In the genomic region with DNA sequence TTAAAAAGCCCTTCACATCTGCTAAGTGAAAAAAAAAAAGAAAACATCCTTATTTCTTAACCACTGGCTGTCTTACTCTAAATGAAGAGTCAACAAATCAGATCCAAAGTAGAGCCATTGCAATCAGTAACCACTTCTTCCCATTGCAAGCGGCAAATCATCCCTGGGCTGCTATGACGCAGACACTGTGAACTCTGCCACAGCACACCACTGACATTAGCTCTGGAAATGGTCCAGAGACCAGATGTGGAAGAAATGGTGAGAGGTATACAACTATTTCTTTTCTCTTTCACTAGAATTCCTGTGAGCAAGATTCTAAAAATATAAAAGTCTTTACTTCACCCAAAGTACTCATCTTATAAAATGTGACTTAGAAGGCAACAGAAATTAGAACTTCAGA, we compare ENCODE assay signal across 20 mouse cellular contexts. TPM values are rescaled to one million over a fixed set of nuclear protein-coding genes. Genes with fewer than 3 reads are reported as not detected.
"Had no signal": no experiment of that assay in that cellular context is flagged by ENCODE, and none has a peak within 500 bp of the region (broad histone marks: within the 10 kb centered on the region; RNA-seq: fewer than 3 reads in every experiment).

No protein-coding gene starts in this region.

- DNase-seq: cerebellum, adult 9-11 months; cerebellum, postnatal 10 days; cerebellum, postnatal 14 days; cerebellum, postnatal 25 days; embryo, embryonic 11 days; forebrain, postnatal 0 days; gastrocnemius, adult 2 months; gastrocnemius, postnatal 10 days; gastrocnemius, postnatal 14 days; gastrocnemius, postnatal 25 days; gastrocnemius, postnatal 36 days; heart, adult 11 months; heart, adult 18-20 months; heart, adult 2 months had no signal

- ATAC-seq: forebrain, embryonic 13.5 days; forebrain, embryonic 14.5 days; forebrain, embryonic 15.5 days; forebrain, embryonic 16.5 days; forebrain, postnatal 0 days had no signal

RNA-seq across cellular contexts. Expression of gene Wnt16, which starts 41.3 kb away (rescaled TPM):
- total RNA-seq: common myeloid progenitor, adult 5-6 weeks; granulocyte monocyte progenitor cell, adult 5-6 weeks had no signal
